ENCODE assay signal across 25 mouse cellular contexts in genomic region chr17:66979971-66980370, GRCm38 (mm10).
DNase-seq lines count a peak whose midpoint lies in the region; ATAC-seq and TF ChIP-seq lines count a peak whose summit lies in the region.
"Had no signal": no experiment of that assay in that cellular context is flagged by ENCODE, and none has a peak within 500 bp of the region (broad histone marks: within the 10 kb centered on the region; RNA-seq: fewer than 3 reads in every experiment).

No protein-coding gene starts in this region.

- 75% methylated on average over 5 of the region's 5 CpGs for WGBS in midbrain, postnatal 0 days
- WGBS in midbrain, embryonic 16.5 days, result 69% methylated on average over 5 of the region's 5 CpGs

- DNase-seq in cerebellum, postnatal 10 days, result peak; percentile 40 to 58
- DNase-seq in cerebellum, postnatal 4 days (ENCODE audit: low spot score in 2 of 2), result no peak
- peak; percentile 10 to 37 for DNase-seq in heart, postnatal 14 days
- no peak for DNase-seq in heart, adult 9 months (ENCODE audit: low spot score in 2 of 2)
- DNase-seq in kidney, postnatal 10 days, result peak; percentile 66
- no peak for DNase-seq in kidney, adult 11 months
- peak; percentile 19 for DNase-seq in midbrain, postnatal 0 days (ENCODE audit: low spot score)
- DNase-seq: adrenal gland, adult 8-10 months; cerebellum, adult 9-10 months; gastrocnemius, postnatal 14 days; kidney, adult 18-20 months; layer of hippocampus, adult 9-11 months; lung, postnatal 4 days; thymus, adult 2 months; thymus, postnatal 36 days had no signal

- H3K36me3 ChIP-seq in midbrain, postnatal 0 days (ENCODE audit: insufficient read depth, low read length), result no peaks in the 10 kb centered on the region
- no peaks in the 10 kb centered on the region for H3K36me3 ChIP-seq in midbrain, embryonic 16.5 days (ENCODE audit: control insufficient read depth, insufficient read depth, low read length)
- H3K36me3 ChIP-seq: limb, embryonic 13.5 days; midbrain, embryonic 12.5 days had no signal

- no peak overlapping the region for H3K4me3 ChIP-seq in midbrain, postnatal 0 days (ENCODE audit: low read depth, low read length)
- no peak overlapping the region for H3K4me3 ChIP-seq in midbrain, embryonic 16.5 days (ENCODE audit: low read depth, low read length)
- H3K4me3 ChIP-seq: forebrain, embryonic 13.5 days; limb, embryonic 13.5 days; megakaryocyte, embryonic 14.5 days; midbrain, embryonic 12.5 days had no signal

- no peak overlapping the region for H3K27ac ChIP-seq in midbrain, postnatal 0 days (ENCODE audit: low read depth, low read length)
- no peak overlapping the region for H3K27ac ChIP-seq in midbrain, embryonic 16.5 days (ENCODE audit: low read length)
- H3K27ac ChIP-seq: forebrain, embryonic 13.5 days; hindbrain, embryonic 14.5 days; limb, embryonic 13.5 days; midbrain, embryonic 12.5 days had no signal

- TF ChIP-seq CTCF in midbrain, postnatal 0 days (IDR thresholded peaks at IDR 0.05), result no peak

- H3K9me3 ChIP-seq in midbrain, postnatal 0 days (ENCODE audit: low read length), result no peaks in the 10 kb centered on the region
- H3K9me3 ChIP-seq in midbrain, embryonic 16.5 days (replicated peaks; ENCODE audit: control insufficient read depth, low read length, poor library complexity, severe bottlenecking), result no peaks in the 10 kb centered on the region
- H3K9me3 ChIP-seq: forebrain, embryonic 13.5 days; limb, embryonic 13.5 days; midbrain, embryonic 12.5 days had no signal

- H3K4me1 ChIP-seq in midbrain, postnatal 0 days (ENCODE audit: insufficient read depth, low read length), result no peaks in the 10 kb centered on the region
- no peaks in the 10 kb centered on the region for H3K4me1 ChIP-seq in midbrain, embryonic 16.5 days (ENCODE audit: control insufficient read depth, insufficient read depth, low read length)
- H3K4me1 ChIP-seq: megakaryocyte, embryonic 14.5 days; midbrain, embryonic 12.5 days had no signal

- no peak overlapping the region for H3K4me2 ChIP-seq in midbrain, postnatal 0 days (ENCODE audit: low read depth, low read length, poor library complexity, severe bottlenecking)
- H3K4me2 ChIP-seq in midbrain, embryonic 16.5 days (ENCODE audit: low read length), result no peak overlapping the region
- H3K4me2 ChIP-seq: forebrain, embryonic 13.5 days; hindbrain, embryonic 14.5 days; limb, embryonic 13.5 days; liver, embryonic 11.5 days; midbrain, embryonic 12.5 days had no signal

- intact Hi-C loops in heart, postnatal 14 days (cut with DNase I), result loop anchor here (5.0 to 10.0 kb wide), 2 partner anchors 197 to 375 kb away; partner anchors contain the start of gene Ptprm

- no peaks in the 10 kb centered on the region for H3K27me3 ChIP-seq in midbrain, postnatal 0 days (ENCODE audit: insufficient read depth, low read length)
- no peaks in the 10 kb centered on the region for H3K27me3 ChIP-seq in midbrain, embryonic 16.5 days (ENCODE audit: control insufficient read depth, insufficient read depth, low read depth, low read length)
- H3K27me3 ChIP-seq: CH12.LX; forebrain, embryonic 13.5 days; limb, embryonic 13.5 days; megakaryocyte, embryonic 14.5 days; midbrain, embryonic 12.5 days had no signal

- no peak overlapping the region for H3K9ac ChIP-seq in midbrain, postnatal 0 days (replicated peaks; ENCODE audit: low read length, poor library complexity, severe bottlenecking)
- H3K9ac ChIP-seq in midbrain, embryonic 16.5 days (ENCODE audit: low read depth, low read length), result no peak overlapping the region
- H3K9ac ChIP-seq: forebrain, embryonic 13.5 days; hindbrain, embryonic 14.5 days; limb, embryonic 13.5 days; midbrain, embryonic 12.5 days had no signal

- no peak for ATAC-seq in midbrain, postnatal 0 days (ENCODE audit: low FRiP score)
- no peak for ATAC-seq in midbrain, embryonic 16.5 days
- ATAC-seq: forebrain, embryonic 13.5 days; inflammation-experienced regulatory T-cells, adult 6 months; lung, postnatal 0 days had no signal

Comparison
In these comparisons a context has a peak if more than half of its experiments do, and no peak if none do; other contexts are left out.
1. DNase-seq: peak in cerebellum, postnatal 10 days (2 of 2), heart, postnatal 14 days (2 of 2), kidney, postnatal 10 days (single experiment) and midbrain, postnatal 0 days (single experiment); none in cerebellum, postnatal 4 days (0 of 2), heart, adult 9 months (0 of 2) and kidney, adult 11 months (single experiment).